Mouse (Mus musculus): Measurements from ENCODE around the gene Srsf9.
"Not testable (repeated sequence)": the region's sequence is repeated elsewhere in the genome, so short reads cannot be mapped to it uniquely, and the experiment has no call there.

Srsf9 gene

GRCm38 (mm10) chr5:115326875-115327609 lies at the start of gene Srsf9:
Gene Srsf9 (plus strand): TSS chr5:115327177.
- DNase-seq: peak; percentile 97

GRCm38 (mm10) chr5:115278053-115278452 lies 48.9 kb upstream of the Srsf9 start:
- no peak for DNase-seq

- DNase-seq: no peak
Measured at GRCm38 (mm10) chr5:115278785-115279184, 48.2 kb upstream of the Srsf9 start.

GRCm38 (mm10) chr5:115279226-115280049 lies 47.5 kb upstream of the Srsf9 start, which contains the start of gene Coq5:
Gene Coq5 (plus strand): TSS chr5:115279666.
- peak; percentile 87 for DNase-seq

GRCm38 (mm10) chr5:115280050-115280687 lies 46.8 kb upstream of the Srsf9 start:
- DNase-seq: peak; percentile 22

GRCm38 (mm10) chr5:115284735-115285134 lies 42.2 kb upstream of the Srsf9 start:
- no peak for DNase-seq

- DNase-seq: no peak
Measured at GRCm38 (mm10) chr5:115294173-115294572, 32.8 kb upstream of the Srsf9 start.

- no peak for DNase-seq
Measured at GRCm38 (mm10) chr5:115296347-115296746, 30.6 kb upstream of the Srsf9 start.

GRCm38 (mm10) chr5:115300035-115300744 lies 26.8 kb upstream of the Srsf9 start:
- DNase-seq: peak; percentile 70

- peak; percentile 100 for DNase-seq
Measured at GRCm38 (mm10) chr5:115300792-115301614, 26.0 kb upstream of the Srsf9 start, which contains the start of gene Dynll1. Gene Dynll1 (minus strand): TSS chr5:115300999.

- no peak for DNase-seq
Measured at GRCm38 (mm10) chr5:115301615-115302014, 25.4 kb upstream of the Srsf9 start.

- not testable (repeated sequence) for DNase-seq
Measured at GRCm38 (mm10) chr5:115302190-115302589, 24.8 kb upstream of the Srsf9 start.

GRCm38 (mm10) chr5:115312354-115312753 lies 14.6 kb upstream of the Srsf9 start:
- no peak for DNase-seq

- DNase-seq: no peak
Measured at GRCm38 (mm10) chr5:115312816-115313667, 13.9 kb upstream of the Srsf9 start.

- DNase-seq: no peak
Measured at GRCm38 (mm10) chr5:115313668-115313943, 13.4 kb upstream of the Srsf9 start.

- DNase-seq: no peak
Measured at GRCm38 (mm10) chr5:115316968-115317644, 9.9 kb upstream of the Srsf9 start.

GRCm38 (mm10) chr5:115317645-115318328 lies 9.2 kb upstream of the Srsf9 start:
- DNase-seq: no peak

GRCm38 (mm10) chr5:115319004-115319940 lies 7.7 kb upstream of the Srsf9 start:
- DNase-seq: peak; percentile 58

Measured in right cerebral cortex, postnatal 4 days (tissue).